9 mouse cellular contexts compared by ENCODE assay signal in genomic region chr9:31566257-31567007, GRCm38 (mm10).
DNase-seq lines count a peak whose midpoint lies in the region; ATAC-seq and TF ChIP-seq lines count a peak whose summit lies in the region.
"Had no signal": no experiment of that assay in that cellular context is flagged by ENCODE, and none has a peak within 500 bp of the region (broad histone marks: within the 10 kb centered on the region; RNA-seq: fewer than 3 reads in every experiment).

No protein-coding gene starts in this region.

- peak; percentile 22 for DNase-seq in lung, embryonic 14.5 days
- no peak for DNase-seq in lung, adult 2 months
- peak; percentile 33 to 46 for DNase-seq in gastrocnemius, postnatal 36 days
- no peak for DNase-seq in kidney, postnatal 14 days
- DNase-seq: B cell, adult 2 months had no signal

- intact Hi-C loops in gastrocnemius, postnatal 36 days (cut with DNase I), result no loop called here

- no peaks in the 10 kb centered on the region for H3K9me3 ChIP-seq in forebrain, embryonic 13.5 days (replicated peaks)
- no peaks in the 10 kb centered on the region for H3K9me3 ChIP-seq in forebrain, embryonic 12.5 days
- peaks cover 4% of the 10 kb centered on the region; the same call in 1 of the 2 replicates for H3K9me3 ChIP-seq in lung, embryonic 14.5 days (ENCODE audit: low read depth, low read length)
- no peaks in the 10 kb centered on the region for H3K9me3 ChIP-seq in midbrain, embryonic 16.5 days (replicated peaks; ENCODE audit: control insufficient read depth, low read length, poor library complexity, severe bottlenecking)

- H3K4me2 ChIP-seq in forebrain, embryonic 13.5 days, result peak overlapping the region; percentile 32
- H3K4me2 ChIP-seq in forebrain, embryonic 12.5 days, result no peak overlapping the region
- H3K4me2 ChIP-seq in lung, embryonic 14.5 days, result no peak overlapping the region
- peak overlapping the region; percentile 46 for H3K4me2 ChIP-seq in midbrain, embryonic 16.5 days (ENCODE audit: low read length)

- TF ChIP-seq CTCF in lung, embryonic 14.5 days (IDR thresholded peaks at IDR 0.05; ENCODE audit: low read depth), result no peak
- TF ChIP-seq CTCF in lung, adult 2 months (IDR thresholded peaks at IDR 0.05; ENCODE audit: insufficient read depth, low read length), result no peak

- 55% methylated on average over 31 of the region's 31 CpGs for WGBS in forebrain, embryonic 13.5 days
- 69% methylated on average over 31 of the region's 31 CpGs for WGBS in forebrain, embryonic 12.5 days
- 53% methylated on average over 31 of the region's 31 CpGs for WGBS in lung, embryonic 14.5 days
- 70% methylated on average over 31 of the region's 31 CpGs for WGBS in lung, adult 2 months
- 25% methylated on average over 31 of the region's 31 CpGs for WGBS in midbrain, embryonic 16.5 days

- no peaks in the 10 kb centered on the region for H3K36me3 ChIP-seq in forebrain, embryonic 13.5 days (ENCODE audit: poor library complexity, severe bottlenecking)
- no peaks in the 10 kb centered on the region for H3K36me3 ChIP-seq in forebrain, embryonic 12.5 days (replicated peaks)
- H3K36me3 ChIP-seq in lung, embryonic 14.5 days (ENCODE audit: insufficient read depth), result no peaks in the 10 kb centered on the region
- H3K36me3 ChIP-seq in midbrain, embryonic 16.5 days (ENCODE audit: control insufficient read depth, insufficient read depth, low read length), result no peaks in the 10 kb centered on the region

- no peak overlapping the region for H3K27ac ChIP-seq in forebrain, embryonic 13.5 days
- no peak overlapping the region for H3K27ac ChIP-seq in forebrain, embryonic 12.5 days
- H3K27ac ChIP-seq in lung, embryonic 14.5 days (ENCODE audit: low read depth), result no peak overlapping the region
- H3K27ac ChIP-seq in midbrain, embryonic 16.5 days (ENCODE audit: low read length), result no peak overlapping the region

- H3K27me3 ChIP-seq in forebrain, embryonic 13.5 days, result no peaks in the 10 kb centered on the region
- H3K27me3 ChIP-seq in forebrain, embryonic 12.5 days, result peaks cover 3% of the 10 kb centered on the region; the same call in 1 of the 2 replicates
- no peaks in the 10 kb centered on the region for H3K27me3 ChIP-seq in lung, embryonic 14.5 days (ENCODE audit: insufficient read depth, low read length)
- no peaks in the 10 kb centered on the region for H3K27me3 ChIP-seq in midbrain, embryonic 16.5 days (ENCODE audit: control insufficient read depth, insufficient read depth, low read depth, low read length)

- H3K4me1 ChIP-seq in forebrain, embryonic 13.5 days, result peaks cover 11% of the 10 kb centered on the region
- H3K4me1 ChIP-seq in forebrain, embryonic 12.5 days, result peaks cover 11% of the 10 kb centered on the region
- 0 out of 2 replicates have a peak, but pooled peaks cover 4% of the 10 kb centered on the region for H3K4me1 ChIP-seq in lung, embryonic 14.5 days (ENCODE audit: insufficient read depth)
- H3K4me1 ChIP-seq in lung, adult 2 months (ENCODE audit: control insufficient read depth, insufficient read depth, low read length), result no peaks in the 10 kb centered on the region
- peaks cover 7% of the 10 kb centered on the region; the same call in 1 of the 2 replicates for H3K4me1 ChIP-seq in midbrain, embryonic 16.5 days (ENCODE audit: control insufficient read depth, insufficient read depth, low read length)

- peak; percentile 61 for ATAC-seq in forebrain, embryonic 13.5 days
- ATAC-seq in forebrain, embryonic 12.5 days (ENCODE audit: low FRiP score), result no peak
- ATAC-seq in lung, embryonic 14.5 days (ENCODE audit: insufficient read depth), result peak; percentile 38; the same call in 1 of the 2 replicates
- ATAC-seq in midbrain, embryonic 16.5 days, result peak; percentile 76
- no peak for ATAC-seq in megakaryocyte, adult 5-6 weeks (ENCODE audit: poor library complexity, severe bottlenecking)

- H3K4me3 ChIP-seq in forebrain, embryonic 13.5 days, result no peak overlapping the region
- no peak overlapping the region for H3K4me3 ChIP-seq in forebrain, embryonic 12.5 days (replicated peaks)
- H3K4me3 ChIP-seq in lung, embryonic 14.5 days (ENCODE audit: low read depth, low read length), result no peak overlapping the region
- H3K4me3 ChIP-seq in lung, adult 2 months (replicated peaks; ENCODE audit: extremely low read depth, low read depth, low read length), result no peak overlapping the region
- no peak overlapping the region for H3K4me3 ChIP-seq in midbrain, embryonic 16.5 days (ENCODE audit: low read depth, low read length)

- no peak overlapping the region for H3K9ac ChIP-seq in forebrain, embryonic 13.5 days
- H3K9ac ChIP-seq in forebrain, embryonic 12.5 days, result no peak overlapping the region
- H3K9ac ChIP-seq in lung, embryonic 14.5 days, result no peak overlapping the region
- H3K9ac ChIP-seq in midbrain, embryonic 16.5 days (ENCODE audit: low read depth, low read length), result peak overlapping the region; percentile 18; the same call in 1 of the 2 replicates

- TF ChIP-seq POLR2A in lung, adult 2 months (IDR thresholded peaks at IDR 0.05; ENCODE audit: borderline replicate concordance, extremely low read depth, low read depth, low read length), result no peak

Comparison
In these comparisons a context has a peak if more than half of its experiments do, and no peak if none do; other contexts are left out.
1. ATAC-seq: peak in forebrain, embryonic 13.5 days (single experiment), lung, embryonic 14.5 days (single experiment) and midbrain, embryonic 16.5 days (single experiment); none in forebrain, embryonic 12.5 days (single experiment) and megakaryocyte, adult 5-6 weeks (single experiment).
2. H3K4me2 ChIP-seq: peak in forebrain, embryonic 13.5 days (single experiment) and midbrain, embryonic 16.5 days (single experiment); none in forebrain, embryonic 12.5 days (single experiment) and lung, embryonic 14.5 days (single experiment).
3. DNase-seq: peak in lung, embryonic 14.5 days (single experiment) and gastrocnemius, postnatal 36 days (2 of 2); none in lung, adult 2 months (single experiment) and kidney, postnatal 14 days (single experiment).